Mouse (Mus musculus) C2C12 (cell line): ENCODE measurements at regions not wholly inside any gene's neighbourhood (a gene's known extent, or its start where the extent isn't known, plus 50 kb on each side); places are given as distances from the start of the nearest gene placed in this dataset.

ENCODE experiments used
- CEBPB ChIP-seq: IDR thresholded peaks from one replicate; pipeline ENCODE4 v1.6.1; 2011; ENCODE audit warnings: low read depth, mild to moderate bottlenecking, control low read depth, moderate library complexity
- CTCF ChIP-seq: IDR thresholded peaks from one replicate; pipeline ENCODE4 v1.5.1; 2011; ENCODE audit not compliant: control insufficient read depth, insufficient read depth, insufficient read length
- FOSL1 ChIP-seq: IDR thresholded peaks from one replicate; pipeline ENCODE4 v1.8.0; 2011; ENCODE audit warnings: mild to moderate bottlenecking, low read length; ENCODE audit not compliant: poor library complexity, insufficient read depth, severe bottlenecking
- MAX ChIP-seq: IDR thresholded peaks from one replicate; pipeline ENCODE4 v1.6.1; 2011; ENCODE audit warnings: mild to moderate bottlenecking, control low read depth
- MYOG ChIP-seq: IDR thresholded peaks from one replicate; pipeline ENCODE4 v1.6.1; 2011; ENCODE audit not compliant: control insufficient read depth, insufficient read length; ENCODE audit errors: extremely low read depth
- USF1 ChIP-seq: IDR thresholded peaks from one replicate; pipeline ENCODE4 v1.6.1; 2011; ENCODE audit warnings: low read depth, mild to moderate bottlenecking, control low read depth, moderate library complexity

DNA sequence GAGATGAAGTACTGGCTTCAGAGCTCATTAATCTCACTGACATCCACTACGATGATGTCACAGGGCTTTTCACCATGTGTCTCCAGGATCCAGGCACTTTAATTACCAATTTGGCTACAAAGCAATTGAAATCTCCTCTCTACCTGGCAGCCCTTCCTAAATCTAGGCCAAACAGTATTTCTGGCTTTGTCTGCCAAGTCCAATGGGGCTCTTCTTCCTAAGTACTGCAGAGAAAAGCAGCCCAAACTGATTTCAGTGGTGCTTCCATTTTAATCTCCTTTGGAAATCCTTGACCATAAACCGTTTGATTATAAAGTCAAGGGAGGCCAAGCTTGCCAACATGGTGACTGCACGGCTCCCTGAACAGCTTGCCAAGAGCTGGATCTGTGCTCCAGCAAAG is 534.7 kb downstream of the Tm4sf1 start:
- TF ChIP-seq CTCF (no peak), MAX (no peak), CEBPB (no peak), USF1 (no peak), FOSL1 (no peak), MYOG (no peak)
